ENCODE assay signal across 8 mouse cellular contexts in genomic region chr6:146500771-146501170, GRCm38 (mm10). TPM values are rescaled to one million over a fixed set of nuclear protein-coding genes. Genes with fewer than 3 reads are reported as not detected.
DNase-seq lines count a peak whose midpoint lies in the region; ATAC-seq and TF ChIP-seq lines count a peak whose summit lies in the region.

No protein-coding gene starts in this region.

- no peaks in the 10 kb centered on the region for H3K79me2 ChIP-seq in CH12.LX (replicated peaks; ENCODE audit: control insufficient read depth, extremely low read depth, insufficient read depth, poor library complexity, severe bottlenecking)

- peak overlapping the region; percentile 85 for H3K4me3 ChIP-seq in gastrocnemius, adult 2 months
- peak overlapping the region; percentile 63 to 89 (median 75) for H3K4me3 ChIP-seq in CH12.LX (replicated peaks in 1 of 3; ENCODE audit: low read depth in 2 of 3, low read length in 2 of 3, poor library complexity in 1 of 3)
- H3K4me3 ChIP-seq in heart, postnatal 0 days (ENCODE audit: low read depth, low read length), result peak overlapping the region; percentile 82
- peak overlapping the region; percentile 65 for H3K4me3 ChIP-seq in liver, postnatal 0 days (ENCODE audit: low read depth, low read length)

- H3K27ac ChIP-seq in gastrocnemius, adult 2 months, result peak overlapping the region; percentile 89
- H3K27ac ChIP-seq in CH12.LX (ENCODE audit: insufficient read depth, low read depth), result peak overlapping the region; percentile 24; the same call in 1 of the 2 replicates
- peak overlapping the region; percentile 92 for H3K27ac ChIP-seq in heart, postnatal 0 days (ENCODE audit: low read depth)
- H3K27ac ChIP-seq in liver, postnatal 0 days (ENCODE audit: low read depth), result peak overlapping the region; percentile 94

- no peaks in the 10 kb centered on the region for H3K9me3 ChIP-seq in CH12.LX (replicated peaks; ENCODE audit: low read length)
- H3K9me3 ChIP-seq in heart, postnatal 0 days (replicated peaks; ENCODE audit: control insufficient read depth, low read length), result no peaks in the 10 kb centered on the region
- H3K9me3 ChIP-seq in liver, postnatal 0 days (ENCODE audit: low read length), result no peaks in the 10 kb centered on the region

- TF ChIP-seq RAD21 in CH12.LX (IDR thresholded peaks at IDR 0.05; ENCODE audit: low read depth, low read length), result no peak

- peak overlapping the region; percentile 39 for H3K9ac ChIP-seq in CH12.LX (ENCODE audit: insufficient read depth, low read depth)
- peak overlapping the region; percentile 82 for H3K9ac ChIP-seq in heart, postnatal 0 days (replicated peaks; ENCODE audit: low read depth, low read length)
- peak overlapping the region; percentile 75 for H3K9ac ChIP-seq in liver, postnatal 0 days (replicated peaks)

- ATAC-seq in heart, postnatal 0 days (ENCODE audit: insufficient read depth, low read depth), result no peak
- ATAC-seq in liver, postnatal 0 days, result no peak
- no peak for ATAC-seq in monocyte, adult 5-6 weeks (replicated peaks; ENCODE audit: insufficient number of reproducible peaks, low FRiP score, low TSS enrichment, poor library complexity, severe bottlenecking)

- no peaks in the 10 kb centered on the region for H3K36me3 ChIP-seq in CH12.LX (replicated peaks in 1 of 2; ENCODE audit: control insufficient read depth in 1 of 2, insufficient read depth in 1 of 2, low read length in 1 of 2)
- H3K36me3 ChIP-seq in heart, postnatal 0 days (replicated peaks; ENCODE audit: control insufficient read depth, insufficient read depth, low read length), result no peaks in the 10 kb centered on the region
- H3K36me3 ChIP-seq in liver, postnatal 0 days (replicated peaks; ENCODE audit: insufficient read depth, low read length), result no peaks in the 10 kb centered on the region

- no peak for TF ChIP-seq EP300 in CH12.LX (IDR thresholded peaks at IDR 0.05; ENCODE audit: low read length)
- TF ChIP-seq EP300 in heart, postnatal 0 days (IDR thresholded peaks at IDR 0.05; ENCODE audit: low read depth), result no peak
- no peak for TF ChIP-seq EP300 in liver, postnatal 0 days (IDR thresholded peaks at IDR 0.05; ENCODE audit: low read depth)

- intact Hi-C loops in gastrocnemius, adult 2 months (cut with DNase I), result loop anchor here (2.0 to 5.0 kb wide), 3 partner anchors 33 to 90 kb away; partner anchors contain the start of genes Fgfr1op2 and Ints13
- intact Hi-C loops in gastrocnemius, postnatal 14 days (cut with DNase I; ENCODE audit: low total_unique reads), result no loop called here

- peak; percentile 24 for DNase-seq in gastrocnemius, adult 2 months
- no peak for DNase-seq in gastrocnemius, postnatal 14 days
- DNase-seq in CH12.LX (ENCODE audit: extremely low read depth), result no peak
- no peak for DNase-seq in heart, postnatal 0 days (ENCODE audit: low spot score)
- DNase-seq in liver, postnatal 0 days, result no peak
- DNase-seq in Muller cell, postnatal 12 days (ENCODE audit: inconsistent ontology term), result no peak
- no peak for DNase-seq in cerebellum, postnatal 4 days (ENCODE audit: low spot score in 2 of 2)

- dilution Hi-C loops in CH12.LX (cut with MboI; ENCODE audit: extremely low pct_ligation_motif_present, extremely low pct_unique_long_range_greater_than_20kb, low sequenced_read_pairs), result no loop called here

- no peak for TF ChIP-seq POLR2A in CH12.LX (IDR thresholded peaks at IDR 0.05; ENCODE audit: low read depth, low read length)

- peak overlapping the region; percentile 83 for H3K4me2 ChIP-seq in CH12.LX (ENCODE audit: insufficient read depth, low read depth, poor library complexity, severe bottlenecking)
- H3K4me2 ChIP-seq in heart, postnatal 0 days (ENCODE audit: low read depth, low read length), result peak overlapping the region; percentile 96
- H3K4me2 ChIP-seq in liver, postnatal 0 days (ENCODE audit: low read depth, low read length), result peak overlapping the region; percentile 93

- WGBS in heart, postnatal 0 days, result 29% methylated on average over 5 of the region's 5 CpGs
- WGBS in liver, postnatal 0 days (ENCODE audit: insufficient replicate concordance), result 46% methylated on average over 5 of the region's 5 CpGs

- in situ Hi-C loops in CH12.LX (cut with MboI; ENCODE audit: low pct_ligation_motif_present, low pct_unique_long_range_greater_than_20kb, low sequenced_read_pairs), result no loop called here

- H3K27me3 ChIP-seq in CH12.LX (replicated peaks), result no peaks in the 10 kb centered on the region
- no peaks in the 10 kb centered on the region for H3K27me3 ChIP-seq in heart, postnatal 0 days (ENCODE audit: control insufficient read depth, insufficient read depth, low read length)
- H3K27me3 ChIP-seq in liver, postnatal 0 days (ENCODE audit: insufficient read depth, low read length), result no peaks in the 10 kb centered on the region

- no peak for TF ChIP-seq CTCF in gastrocnemius, adult 2 months (IDR thresholded peaks at IDR 0.05)
- no peak for TF ChIP-seq CTCF in CH12.LX (conservative IDR thresholded peaks at IDR 0.05 in 1 of 2, IDR thresholded peaks at IDR 0.05 in 1 of 2; ENCODE audit: low read depth in 2 of 2, low read length in 2 of 2)
- TF ChIP-seq CTCF in heart, postnatal 0 days (IDR thresholded peaks at IDR 0.05; ENCODE audit: low read depth), result no peak
- no peak for TF ChIP-seq CTCF in liver, postnatal 0 days (IDR thresholded peaks at IDR 0.05; ENCODE audit: low read depth)

- H3K4me1 ChIP-seq in CH12.LX (ENCODE audit: control insufficient read depth in 1 of 2, insufficient read depth in 2 of 2), result peaks cover 11 to 37% of the 10 kb centered on the region in 2 experiments
- H3K4me1 ChIP-seq in heart, postnatal 0 days (ENCODE audit: control insufficient read depth, insufficient read depth), result peaks cover 18% of the 10 kb centered on the region
- H3K4me1 ChIP-seq in liver, postnatal 0 days (ENCODE audit: insufficient read depth), result peaks cover 18% of the 10 kb centered on the region

TF ChIP-seq in CH12.LX, 34 proteins besides CTCF, POLR2A, EP300 and RAD21:
- TF ChIP-seq MAFK (IDR thresholded peaks at IDR 0.05; ENCODE audit: insufficient replicate concordance, low read length) (no peak), MAZ (IDR thresholded peaks at IDR 0.05; ENCODE audit: low read depth, low read length) (no peak), ZKSCAN1 (IDR thresholded peaks at IDR 0.05; ENCODE audit: borderline replicate concordance, low read depth, low read length) (no peak), SMC3 (IDR thresholded peaks at IDR 0.05; ENCODE audit: low read depth, low read length) (no peak), TCF12 (IDR thresholded peaks at IDR 0.05; ENCODE audit: low read depth, low read length) (0 out of 2 replicates have a peak, but pooled peaks have one; percentile 7), NRF1 (IDR thresholded peaks at IDR 0.05; ENCODE audit: low read depth, low read length) (no peak), MXI1 (IDR thresholded peaks at IDR 0.05; ENCODE audit: low read depth, low read length) (0 out of 2 replicates have a peak, but pooled peaks have one; percentile 53), ZMIZ1 (IDR thresholded peaks at IDR 0.05; ENCODE audit: low read depth, low read length) (no peak), UBTF (IDR thresholded peaks at IDR 0.05; ENCODE audit: low read depth, low read length) (no peak), USF1 (IDR thresholded peaks at IDR 0.05; ENCODE audit: low read depth, low read length) (no peak), ZNF384 (IDR thresholded peaks at IDR 0.05; ENCODE audit: low read depth, low read length) (no peak), ETS1 (conservative IDR thresholded peaks at IDR 0.05; ENCODE audit: low read depth, low read length) (no peak), IRF4 (IDR thresholded peaks at IDR 0.05; ENCODE audit: low read depth, low read length) (no peak), POLR2AphosphoS2 (IDR thresholded peaks at IDR 0.05; ENCODE audit: low read depth, low read length) (no peak), HCFC1 (IDR thresholded peaks at IDR 0.05; ENCODE audit: low read depth, low read length) (no peak), MYC (IDR thresholded peaks at IDR 0.05; ENCODE audit: low read depth, low read length) (no peak), SIN3A (IDR thresholded peaks at IDR 0.05; ENCODE audit: low read length) (no peak), KAT2A (IDR thresholded peaks at IDR 0.05; ENCODE audit: insufficient replicate concordance, low read length) (no peak), MAX (IDR thresholded peaks at IDR 0.05; ENCODE audit: low read length) (0 out of 2 replicates have a peak, but pooled peaks have one; percentile 16), JUN (IDR thresholded peaks at IDR 0.05; ENCODE audit: insufficient read depth, low read depth, low read length) (no peak), TBP (conservative IDR thresholded peaks at IDR 0.05; ENCODE audit: low read depth, low read length) (no peak)

RNA-seq across cellular contexts. Expression of gene Itpr2, which starts 1.3 kb away (rescaled TPM):
- total RNA-seq in gastrocnemius, adult 2 months (2021), result 1 to 10 TPM; 7.4 to 9.9 TPM
- total RNA-seq in gastrocnemius, postnatal 14 days (2021), result 10 to 100 TPM in 1 of 2 experiments, 1 to 10 TPM in 1; 9.1 to 14.6 TPM
- 4.7 and 8.9 TPM in 2 replicates for total RNA-seq in CH12.LX (2012; rRNA removed)
- 2.2 and 3.5 TPM in 2 replicates for total RNA-seq in CH12.LX (2014; rRNA removed)
- 3.4 and 4.4 TPM in 2 replicates for polyA plus RNA-seq in CH12.LX (2012; ENCODE audit: insufficient read length, low read depth)
- total RNA-seq in heart, postnatal 0 days (2014; rRNA removed; ENCODE audit: low replicate concordance), result 51.4 and 59.5 TPM in 2 replicates
- 24.2 and 26.5 TPM in 2 replicates for polyA plus RNA-seq in heart, postnatal 0 days (2015; fragmentation: Nextera tagmentation; extraction: Ambion mirVana)
- 13.8 and 15.2 TPM in 2 replicates for polyA plus RNA-seq in liver, postnatal 0 days (2015; fragmentation: Nextera tagmentation; extraction: Ambion mirVana)
- 40.7 to 122 TPM (median 45.7 TPM) in 3 replicates for total RNA-seq in monocyte, adult 5-6 weeks (2017)

Comparison
In these comparisons a context has a peak if more than half of its experiments do, and no peak if none do; other contexts are left out.
1. H3K27ac ChIP-seq: peak in every context shown above with its lines; median percentile 94 in liver, postnatal 0 days; 92 in heart, postnatal 0 days; 89 in gastrocnemius, adult 2 months; 24 in CH12.LX.